Mouse (Mus musculus) urinary bladder, postnatal 0 days (tissue): ENCODE measurements around the gene Atl3. TPM values are rescaled to one million over a fixed set of nuclear protein-coding genes. Genes with fewer than 3 reads are reported as not detected.

ENCODE experiments used
- polyA plus RNA-seq: library from polyadenylated mRNA; unstranded; fragments of >200 nt; fragmentation: Nextera tagmentation; extraction: Ambion mirVana; gene quantifications from 2 replicates; pipeline ENCODE4 v1.2.1, GENCODE M21; 2015

Gene Atl3
- polyA plus RNA-seq: 25.3 and 27.3 TPM in 2 replicates

GRCm38 (mm10) chr19:7493352-7494186 lies at the start of gene Atl3:
Gene Atl3, plus strand, starts transcription at chr19:7494040.

DNA sequence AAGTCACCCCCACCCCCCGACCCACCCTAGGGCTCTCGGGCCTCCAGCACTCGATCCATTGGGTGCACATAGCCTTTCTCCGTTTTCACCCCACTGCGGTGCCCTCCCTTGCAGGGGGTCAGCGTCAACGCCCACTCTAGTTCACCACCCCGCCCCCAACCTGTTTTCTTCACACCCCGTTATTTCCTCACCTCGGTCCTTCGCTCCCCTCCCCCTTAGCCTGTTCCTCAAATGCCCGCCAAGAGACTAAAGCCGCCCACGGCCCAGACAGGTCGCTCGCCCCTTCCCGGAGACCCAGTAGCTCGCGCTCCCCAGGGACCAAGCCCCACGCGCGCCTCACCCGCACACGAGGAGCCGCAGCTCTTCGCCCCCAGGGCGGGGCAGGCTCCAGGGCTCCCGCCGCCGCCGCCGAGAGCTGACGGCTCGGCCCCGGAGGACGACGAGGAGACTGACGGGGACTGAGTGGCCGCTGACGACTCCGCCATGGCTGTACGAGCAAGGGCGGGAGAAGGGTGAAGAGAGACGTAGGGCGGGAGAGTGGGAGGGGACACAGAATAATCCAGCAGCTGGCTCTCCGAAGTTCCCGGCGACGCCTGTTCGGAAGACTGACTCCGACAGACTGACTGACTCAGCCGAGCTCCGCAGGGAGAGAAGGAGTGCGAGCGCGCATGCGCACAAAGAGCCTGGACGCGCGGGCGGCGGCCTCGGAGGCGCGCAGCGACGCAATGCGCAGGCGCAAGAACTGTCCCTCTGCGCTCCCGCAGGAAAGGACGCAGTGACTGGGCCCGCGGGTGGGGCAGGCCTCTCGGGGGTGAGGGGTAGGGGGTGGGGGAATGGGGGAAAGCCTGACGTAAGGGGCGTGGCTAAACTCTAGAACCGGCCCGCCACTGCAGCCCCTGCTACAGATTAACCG lies 11.0 kb upstream of the Atl3 start, which contains the start of gene Rtn3:
Gene Rtn3, minus strand, starts transcription at position 683 of the 913 bp plus-strand sequence.

DNA sequence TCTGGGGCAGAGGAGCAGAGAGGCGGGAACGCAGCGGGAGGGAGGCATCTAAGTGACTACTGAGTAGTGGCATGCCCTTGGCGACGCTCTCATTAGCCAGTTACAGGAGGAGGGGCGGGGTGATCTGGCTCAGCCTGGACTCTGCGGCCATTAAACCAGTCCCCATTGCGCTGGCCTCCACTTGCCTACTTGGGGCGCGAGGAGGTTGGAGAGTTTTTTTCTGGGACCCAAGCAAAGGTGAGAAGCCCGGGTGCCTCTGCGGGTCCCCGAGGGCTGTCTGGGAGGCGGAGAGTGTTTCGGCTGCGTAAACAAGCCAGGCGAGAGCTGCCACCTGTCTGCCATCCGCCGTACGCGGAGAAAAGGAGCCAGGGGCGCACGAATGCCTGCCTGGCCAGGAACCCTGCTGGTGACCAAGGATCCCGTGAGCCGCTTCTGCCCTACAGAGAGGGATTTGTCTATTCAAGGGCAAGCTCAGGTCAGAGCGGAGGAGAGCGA lies 63.5 kb downstream of the Atl3 start, which contains the start of gene Pla2g16:
Gene Pla2g16, plus strand, starts transcription at position 132 of the 495 bp plus-strand sequence.

Other genes with a start within 250 kb of the Atl3 start
- 1.3 and 1.6 TPM in 2 replicates for gene Rcor2, start 226.7 kb upstream of the Atl3 start, polyA plus RNA-seq
- gene Mark2, start 152.2 kb upstream of the Atl3 start, polyA plus RNA-seq: 32.2 and 32.6 TPM in 2 replicates
- 16.6 and 19.6 TPM in 2 replicates for gene Spindoc, start 111.0 kb upstream of the Atl3 start, polyA plus RNA-seq
- gene 2700081O15Rik, start 76.4 kb upstream of the Atl3 start, polyA plus RNA-seq: 2.1 TPM in 2 replicates
- gene Rtn3, start 10.8 kb upstream of the Atl3 start, polyA plus RNA-seq: 103 and 107 TPM in 2 replicates
- gene Pla2g16, start 63.4 kb downstream of the Atl3 start, polyA plus RNA-seq: 12.4 and 13.4 TPM in 2 replicates
- gene Lgals12, start 113.2 kb downstream of the Atl3 start, polyA plus RNA-seq: 0.21 and 0.33 TPM in 2 replicates
- not detected in 2 replicates for gene Hrasls5, start 118.5 kb downstream of the Atl3 start, polyA plus RNA-seq
- not detected in 2 replicates for gene Slc22a19, start 217.3 kb downstream of the Atl3 start, polyA plus RNA-seq